Mouse (Mus musculus): ENCODE data around the gene Tmem104.

Tmem104 gene

GRCm38 (mm10) chr11:115285282-115285681 is 98.0 kb downstream of the Tmem104 start:
- no peak for DNase-seq

- no peak for DNase-seq
These were observed 99.1 kb downstream of the Tmem104 start for GRCm38 (mm10) chr11:115286201-115286993.

GRCm38 (mm10) chr11:115287386-115287785 is 100.1 kb downstream of the Tmem104 start:
- peak; percentile 33 for DNase-seq

GRCm38 (mm10) chr11:115288305-115288704 is 101.0 kb downstream of the Tmem104 start:
- DNase-seq = no peak

- no peak for DNase-seq
These were observed 102.6 kb downstream of the Tmem104 start for GRCm38 (mm10) chr11:115289885-115290284.

- DNase-seq = no peak
These were observed 103.0 kb downstream of the Tmem104 start for GRCm38 (mm10) chr11:115290314-115290713.

- peak; percentile 84 for DNase-seq
These were observed 103.6 kb downstream of the Tmem104 start for GRCm38 (mm10) chr11:115290919-115291318.

- DNase-seq = no peak
These were observed 104.2 kb downstream of the Tmem104 start for GRCm38 (mm10) chr11:115291503-115291902.

- DNase-seq = no peak
These were observed 105.5 kb downstream of the Tmem104 start for GRCm38 (mm10) chr11:115292631-115293375.

- DNase-seq = no peak
These were observed 108.7 kb downstream of the Tmem104 start for GRCm38 (mm10) chr11:115295939-115296338.

Measured in lung, postnatal 36 days (tissue).